Mouse (Mus musculus) midbrain, embryonic 14.5 days (tissue): ENCODE measurements around the gene Nprl3. TPM values are rescaled to one million over a fixed set of nuclear protein-coding genes. Genes with fewer than 3 reads are reported as not detected.

Source experiments
- polyA plus RNA-seq: library from polyadenylated mRNA; unstranded; fragments of >200 nt; fragmentation: Nextera tagmentation; extraction: Ambion mirVana; gene quantifications from 2 replicates; pipeline ENCODE4 v1.2.1, GENCODE M21; 2014

Nprl3 gene
- polyA plus RNA-seq, 1 experiment from 2014 or later: 36.9 TPM

Other genes starting within 250 kb of the Nprl3 start
- gene Il9r, start 67.4 kb downstream of the Nprl3 start, polyA plus RNA-seq: not detected in 2 replicates
- 46.7 and 54.9 TPM in 2 replicates for gene Snrnp25, start 62.3 kb downstream of the Nprl3 start, polyA plus RNA-seq
- 15.3 and 17.5 TPM in 2 replicates for gene Rhbdf1, start 45.4 kb downstream of the Nprl3 start, polyA plus RNA-seq
- gene Mpg, start 41.2 kb downstream of the Nprl3 start, polyA plus RNA-seq: 37.4 and 37.7 TPM in 2 replicates
- 29.1 and 77.0 TPM in 2 replicates for gene Hba-x, start 8.7 kb upstream of the Nprl3 start, polyA plus RNA-seq
- gene Hba-a1, start 15.8 kb upstream of the Nprl3 start, polyA plus RNA-seq: 1,330 and 1,946 TPM in 2 replicates
- 0.74 TPM in 1 of 2 replicates, not detected in the other for gene Hbq1b, start 19.3 kb upstream of the Nprl3 start, polyA plus RNA-seq
- 3,589 and 5,155 TPM in 2 replicates for gene Hba-a2, start 28.8 kb upstream of the Nprl3 start, polyA plus RNA-seq
- 0.90 and 1.4 TPM in 2 replicates for gene Hbq1a, start 32.4 kb upstream of the Nprl3 start, polyA plus RNA-seq
- gene Sh3pxd2b, start 80.1 kb upstream of the Nprl3 start, polyA plus RNA-seq: 22.7 and 25.4 TPM in 2 replicates
- 57.0 and 63.8 TPM in 2 replicates for gene Ubtd2, start 187.7 kb upstream of the Nprl3 start, polyA plus RNA-seq